Mouse (Mus musculus) frontal cortex, postnatal 10 days (tissue): ENCODE measurements around the gene Hipk3.

Source experiments
- DNase-seq, 2 experiments: peaks; one replicate each; pipeline ENCODE4 v3.0.0; 2022; ENCODE audit warnings: low spot score in 2 of 2, mixed read lengths in 1 of 2

Gene Hipk3

DNA sequence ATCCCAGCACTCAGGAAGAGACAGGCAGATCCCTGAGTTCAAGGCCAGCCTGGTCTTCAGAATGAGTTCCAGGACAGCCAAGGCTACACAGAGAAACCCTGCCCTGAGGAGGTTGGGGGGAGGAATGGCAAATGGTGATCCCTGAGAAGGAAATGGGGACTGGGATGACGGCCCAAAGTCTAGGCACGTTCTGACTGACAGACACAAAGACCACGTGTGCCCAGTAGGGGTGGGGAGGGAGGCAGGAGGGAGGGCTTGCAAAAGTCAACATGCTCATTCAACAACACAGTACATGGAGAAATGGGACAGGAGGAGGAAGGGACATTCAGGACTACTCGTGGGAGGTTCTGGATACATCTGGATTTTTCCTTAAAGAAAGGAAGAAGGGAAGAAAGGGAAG lies 81.8 kb downstream of the Hipk3 start:
- DNase-seq, result no peak

DNA sequence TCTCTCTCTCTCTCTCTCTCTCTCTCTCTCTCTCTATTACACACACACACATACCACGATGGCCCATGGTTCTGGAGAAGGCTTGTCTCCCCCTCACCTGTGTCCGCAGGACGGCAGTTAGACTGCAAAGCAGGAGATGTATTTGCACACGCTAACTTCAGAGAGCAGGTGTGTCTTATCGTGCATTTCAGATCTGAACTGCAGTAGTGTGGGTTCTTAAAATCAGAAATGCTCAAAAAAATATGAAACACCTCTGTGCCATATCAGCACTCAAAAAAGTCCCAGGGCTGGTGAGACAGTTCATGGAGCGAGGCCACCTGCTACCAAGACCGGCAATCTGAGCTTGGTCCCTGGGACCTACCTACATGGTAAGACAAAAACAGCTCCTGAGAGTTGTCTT lies 82.4 kb downstream of the Hipk3 start:
- no peak for DNase-seq

DNA sequence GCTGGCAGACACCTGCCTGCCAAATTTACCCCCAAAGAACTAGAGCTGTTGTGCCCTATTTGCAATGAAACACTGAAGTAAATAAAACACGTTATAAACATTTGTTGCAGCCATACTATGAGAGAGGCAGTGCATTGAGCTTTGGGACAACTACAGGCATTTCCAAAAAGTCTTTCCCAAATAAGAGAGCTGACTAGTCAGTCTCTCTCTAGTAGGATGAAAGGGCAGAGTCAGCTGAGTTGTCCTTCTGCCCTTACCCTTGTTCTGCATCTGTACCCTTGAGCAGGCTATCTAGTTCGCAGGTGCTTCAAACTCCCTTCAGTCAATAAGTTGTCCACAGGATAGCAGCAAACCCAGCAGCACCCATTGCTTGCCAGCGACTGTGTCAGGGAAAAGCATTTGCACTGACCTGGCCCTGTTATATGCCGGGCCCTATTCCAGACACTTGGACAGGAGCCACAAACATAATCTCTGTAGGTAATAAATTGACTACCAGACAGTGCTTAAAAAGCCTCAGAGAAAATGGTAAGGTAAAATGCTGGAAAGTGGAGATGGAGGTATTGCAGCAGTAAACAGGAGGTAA lies 83.2 kb downstream of the Hipk3 start, which contains the start of gene D430041D05Rik:
Gene D430041D05Rik (minus strand): TSS at position 51 of the 583 bp plus-strand sequence.
- no peak for DNase-seq

DNA sequence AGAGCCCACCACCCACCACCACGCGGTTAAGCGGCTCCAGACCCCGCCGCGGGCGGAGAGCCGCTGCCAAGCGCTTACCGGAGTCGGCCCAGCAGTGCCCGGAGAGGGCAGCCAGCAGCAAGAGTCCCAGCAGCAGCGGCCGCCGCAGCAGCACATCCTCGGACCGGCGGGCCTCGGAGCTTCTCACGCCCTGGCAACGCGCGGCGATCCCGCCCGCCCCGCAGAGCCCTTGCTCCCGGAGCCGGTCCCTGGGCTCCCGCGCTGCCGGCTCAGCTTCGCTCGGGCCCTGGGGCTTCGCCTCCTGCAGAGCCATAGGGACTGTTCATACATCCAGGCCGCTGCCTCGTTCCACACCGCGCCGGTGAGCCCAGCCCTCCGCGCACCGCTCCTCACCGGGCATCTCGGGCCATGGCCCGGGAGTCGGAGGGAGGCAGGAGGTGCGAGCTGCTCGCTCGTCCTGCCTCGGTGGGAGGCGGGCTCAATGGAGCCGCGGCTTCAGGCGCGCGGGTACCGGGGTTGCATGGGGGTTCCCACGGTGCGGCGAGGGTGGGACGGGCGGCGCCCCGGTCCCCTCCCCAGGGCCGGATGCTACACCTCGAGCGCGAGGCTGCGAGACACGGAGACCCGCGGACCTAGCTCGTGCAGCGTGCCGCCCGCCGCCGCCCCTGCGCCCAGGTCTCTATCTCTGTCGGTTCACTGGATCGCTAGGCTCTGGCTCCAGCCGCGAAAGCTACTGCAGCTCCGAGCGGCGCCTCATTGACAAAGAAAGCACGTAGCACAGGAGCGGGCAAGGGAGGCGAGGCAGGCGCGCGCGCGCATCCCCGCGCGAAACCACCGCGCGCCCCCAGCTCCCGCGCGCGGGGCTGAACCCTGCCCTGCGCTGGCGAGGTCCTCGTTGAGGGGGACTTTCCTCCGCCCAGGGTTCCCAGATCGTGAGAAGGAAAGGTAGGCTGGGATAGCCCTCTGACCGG lies 84.1 kb downstream of the Hipk3 start:
- peak; percentile 32 to 54 for DNase-seq

DNA sequence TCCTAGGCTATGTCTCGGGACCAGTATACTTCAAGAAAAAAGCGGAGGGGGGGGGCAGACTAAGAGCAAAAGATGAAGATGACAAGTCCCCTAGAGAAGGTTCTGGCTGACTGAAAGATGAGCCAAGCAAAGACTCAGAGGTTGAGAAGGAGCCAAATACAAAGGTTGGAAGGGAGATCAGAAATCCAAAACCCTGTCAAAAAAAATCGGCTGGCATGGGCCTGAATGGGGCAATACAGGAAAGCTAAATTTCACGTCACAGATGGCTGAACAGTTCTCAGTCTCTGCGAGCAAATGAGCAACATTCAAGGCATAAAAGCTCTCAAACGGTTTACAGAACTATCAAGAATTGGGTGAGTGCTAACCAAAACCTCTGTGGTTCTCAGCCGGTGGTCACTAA lies 85.9 kb downstream of the Hipk3 start:
- DNase-seq, result no peak

DNA sequence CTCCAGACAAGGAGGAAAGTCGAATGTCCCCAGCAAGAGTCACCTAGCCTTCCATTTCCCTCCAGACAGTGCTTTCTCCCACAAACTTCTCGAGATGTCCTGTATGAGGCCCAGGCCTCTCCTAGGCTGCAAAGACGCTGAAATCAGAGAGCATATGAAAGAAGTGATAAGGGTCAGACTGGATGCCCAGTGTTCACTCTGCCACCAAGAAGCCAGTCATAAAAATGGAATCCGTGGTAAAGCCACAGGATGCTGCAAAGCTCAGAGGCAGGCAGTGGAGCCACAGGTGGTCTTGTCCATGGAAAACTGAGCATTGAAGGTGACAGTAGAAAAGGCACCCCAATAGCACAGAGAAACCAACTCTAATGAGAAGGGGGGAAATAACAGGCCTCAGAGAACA lies 86.3 kb downstream of the Hipk3 start:
- DNase-seq, result no peak

DNA sequence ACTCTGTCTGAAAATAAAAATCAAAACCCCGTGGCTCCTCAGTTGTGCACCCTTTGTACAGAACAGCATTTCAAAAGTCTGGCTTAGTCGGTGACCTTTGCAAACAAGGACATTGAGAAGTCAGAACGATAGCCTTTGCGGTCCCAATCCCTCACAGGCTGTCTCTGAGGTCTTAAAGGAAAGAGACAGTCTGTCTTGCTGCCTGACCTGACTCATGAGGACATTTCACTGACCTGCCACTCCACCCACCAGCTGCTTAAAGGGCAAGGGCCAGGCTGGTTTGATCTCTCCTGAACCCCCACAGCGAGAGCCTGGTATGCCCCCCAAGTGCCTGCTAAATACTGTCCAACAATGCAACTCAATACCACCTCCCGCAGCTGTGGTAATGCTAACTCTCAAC lies 90.2 kb downstream of the Hipk3 start:
- DNase-seq, result no peak

DNA sequence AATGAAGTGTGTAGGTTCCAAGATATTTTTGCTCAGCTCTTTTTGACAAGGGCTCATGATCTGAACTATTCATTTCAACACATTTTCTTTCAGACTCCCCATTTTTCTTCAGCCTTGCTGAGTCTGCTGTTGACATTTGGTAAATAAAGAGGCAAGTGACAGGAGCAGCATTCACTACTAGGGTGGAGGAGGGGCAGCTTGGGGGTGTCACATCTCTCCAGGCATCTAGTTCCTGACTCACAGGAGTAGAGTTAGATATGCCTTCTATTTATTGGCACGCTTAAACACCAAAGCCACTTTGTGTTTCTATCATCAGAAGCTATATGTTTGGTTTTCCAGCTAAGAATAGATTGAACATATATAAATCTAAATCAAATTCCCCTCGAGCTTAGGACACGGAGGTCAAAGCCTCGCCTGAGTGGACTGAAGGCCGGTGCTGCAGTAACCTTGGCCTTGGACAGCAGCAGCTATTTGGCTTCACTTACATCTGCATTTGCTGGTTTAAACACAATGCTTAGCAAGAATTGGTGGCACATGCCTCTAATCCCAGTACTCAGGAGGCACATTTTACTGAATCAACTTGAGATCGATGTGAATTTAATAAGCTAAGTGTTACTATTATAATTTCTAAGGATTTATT lies 95.5 kb downstream of the Hipk3 start:
- no peak for DNase-seq

DNA sequence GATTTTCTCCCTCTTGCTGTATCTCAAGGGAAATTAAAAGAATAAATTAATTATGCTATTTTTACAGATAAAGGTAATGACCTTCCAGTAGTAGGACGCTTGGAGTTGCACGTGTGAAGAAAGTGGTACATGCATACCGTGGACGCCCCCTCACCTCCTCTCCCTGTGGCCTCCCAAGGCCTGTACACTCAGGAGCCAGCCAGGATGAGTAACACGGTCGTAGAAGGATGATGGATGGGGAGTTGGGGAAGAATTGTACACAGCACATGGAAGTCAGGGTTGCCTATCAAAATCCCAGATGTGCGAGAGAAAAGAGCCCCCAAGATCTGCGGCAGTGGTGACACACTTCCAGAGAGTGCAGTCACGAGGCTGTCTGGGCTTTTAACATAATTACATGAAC lies 98.3 kb downstream of the Hipk3 start:
- DNase-seq, result no peak

DNA sequence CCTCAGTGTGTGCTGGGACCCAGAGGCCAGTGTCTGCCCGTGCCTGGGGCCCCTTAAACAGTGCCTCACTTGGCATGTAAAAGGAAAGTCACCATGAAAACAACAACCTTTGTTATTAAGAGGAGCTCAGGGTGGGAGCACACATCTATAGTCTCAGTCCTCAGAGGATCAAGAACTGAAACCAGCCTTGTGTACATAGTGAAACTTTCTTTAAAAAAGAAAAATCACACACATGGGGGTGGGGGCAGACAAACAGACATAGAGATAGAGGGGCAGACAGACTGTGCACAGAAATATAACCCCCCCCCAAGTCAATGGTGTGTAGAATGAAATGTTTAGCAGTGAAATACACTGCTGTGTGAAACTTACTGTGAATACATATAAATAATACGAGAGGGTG lies 99.5 kb downstream of the Hipk3 start:
- DNase-seq, result no peak

DNA sequence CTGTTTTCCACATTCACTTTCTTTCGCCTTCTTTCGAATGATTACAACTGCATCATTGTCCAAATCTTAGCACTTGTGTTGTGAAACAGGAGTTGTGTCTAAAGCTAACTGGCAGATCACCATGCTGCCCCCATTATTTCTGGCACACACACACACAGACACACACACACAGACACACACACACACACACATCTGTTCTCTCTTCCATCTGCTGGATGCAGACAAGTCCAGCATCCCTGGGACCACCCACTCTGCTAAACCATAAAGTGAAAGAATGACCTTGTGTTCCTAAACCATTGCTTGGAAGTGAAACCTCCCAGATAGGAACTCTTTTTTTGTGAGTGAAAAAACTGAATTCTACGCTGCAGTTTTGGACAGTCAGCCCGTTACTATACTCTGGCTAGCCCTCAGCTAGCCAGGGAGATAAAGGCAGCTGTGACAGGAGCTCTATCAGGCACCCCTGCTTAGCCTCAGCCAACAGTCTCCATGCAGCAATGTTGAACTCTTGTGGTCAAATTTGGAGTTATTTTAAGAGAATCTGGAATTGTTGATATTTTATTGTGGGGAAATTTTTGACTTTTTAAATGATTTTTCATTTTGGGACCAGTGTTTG lies 101.4 kb downstream of the Hipk3 start:
- DNase-seq, result no peak

DNA sequence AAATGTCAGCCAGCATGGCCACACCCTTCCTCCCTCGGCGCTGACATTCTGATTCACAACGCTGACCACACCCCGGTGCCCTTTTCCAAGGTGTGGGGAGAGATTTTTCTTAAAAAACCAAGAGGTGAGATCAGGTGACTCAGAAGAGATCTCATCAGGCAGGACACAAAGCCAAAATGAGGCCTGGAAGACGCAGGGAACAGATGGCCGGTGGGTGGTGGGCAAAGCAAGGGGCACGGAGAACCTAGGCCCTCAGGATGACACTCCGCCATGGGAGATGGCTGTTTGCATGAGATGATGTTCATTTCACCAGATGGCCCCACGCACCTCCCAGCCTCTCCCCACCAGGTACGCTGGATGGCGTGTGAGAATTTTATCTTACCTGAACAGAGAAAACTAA lies 105.0 kb downstream of the Hipk3 start:
- no peak for DNase-seq

DNA sequence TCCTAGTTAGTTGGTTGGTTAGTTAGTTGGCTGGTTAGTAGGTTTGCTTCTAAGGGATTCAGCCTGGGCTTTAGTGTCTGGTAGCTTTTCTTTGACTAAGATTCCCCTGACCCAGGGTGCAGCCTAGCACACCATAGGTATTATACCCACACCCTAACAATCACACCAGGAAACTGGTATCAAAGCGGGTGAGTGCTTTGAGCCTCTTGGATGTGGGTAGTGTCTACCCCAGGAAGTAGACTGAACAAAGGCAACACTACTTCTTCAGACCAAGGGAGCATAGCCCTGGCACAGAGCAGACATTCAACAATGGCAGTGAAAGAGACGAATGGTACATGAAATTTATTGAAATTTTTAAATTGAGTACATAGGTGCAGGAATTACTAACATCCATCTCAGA lies 108.3 kb downstream of the Hipk3 start:
- no peak for DNase-seq

DNA sequence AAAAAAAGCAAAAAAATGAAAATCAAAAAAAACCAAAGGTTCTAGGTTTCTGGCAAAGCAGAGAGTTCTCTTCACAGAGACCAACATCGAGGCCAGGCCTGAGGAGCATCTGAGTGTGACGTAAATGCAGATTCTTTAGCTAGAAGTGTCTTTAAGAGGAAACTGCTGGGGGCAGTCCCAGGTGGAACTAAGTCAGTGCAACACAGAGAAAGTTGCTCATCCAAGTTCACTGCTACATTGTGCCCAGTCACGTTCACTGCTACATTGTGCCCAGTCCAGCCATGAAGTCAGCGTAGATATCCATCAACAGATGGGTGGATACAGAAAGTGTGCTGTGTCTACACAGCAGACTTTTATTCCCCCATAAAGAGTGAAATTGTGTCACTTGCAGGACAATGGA lies 110.7 kb downstream of the Hipk3 start:
- DNase-seq, result no peak

DNA sequence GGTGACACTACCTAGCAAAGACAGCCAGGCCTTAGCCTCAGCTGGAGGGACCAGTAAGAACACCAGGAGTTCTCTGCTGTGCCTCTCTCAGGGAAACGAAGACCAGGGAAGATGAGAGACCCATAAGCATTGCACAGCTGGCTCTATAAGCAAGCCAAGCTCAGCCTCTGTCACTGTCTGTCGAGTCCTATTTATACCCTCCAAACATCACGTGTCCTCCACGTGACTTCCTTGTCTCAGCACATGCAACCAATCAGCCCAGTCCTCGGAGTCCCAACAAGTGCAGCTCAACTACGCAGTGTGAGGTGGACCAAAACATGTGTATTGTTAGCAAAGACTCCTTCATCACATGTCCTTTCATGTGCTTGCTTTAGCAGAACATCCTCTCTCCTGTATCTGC lies 111.4 kb downstream of the Hipk3 start:
- DNase-seq, result no peak

DNA sequence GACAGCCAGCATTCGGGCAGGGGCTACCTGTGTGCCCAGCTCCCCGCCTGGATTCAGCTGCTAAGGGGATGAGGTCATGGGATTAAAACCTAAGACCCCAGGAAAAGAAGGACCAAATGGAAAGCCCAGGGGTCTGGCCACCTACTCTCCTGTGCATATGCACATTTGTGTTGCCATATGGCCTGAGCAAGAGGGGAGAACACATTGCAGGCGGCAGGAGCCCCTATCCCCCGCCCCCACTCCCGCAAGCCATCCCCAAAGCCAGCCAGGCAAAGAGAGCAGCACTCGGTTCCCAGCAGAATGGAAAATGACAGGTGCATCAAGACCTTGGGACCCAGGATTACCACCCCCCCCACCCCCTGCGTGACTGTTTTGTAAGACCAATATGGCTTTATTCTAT lies 114.9 kb downstream of the Hipk3 start:
- DNase-seq, result no peak

DNA sequence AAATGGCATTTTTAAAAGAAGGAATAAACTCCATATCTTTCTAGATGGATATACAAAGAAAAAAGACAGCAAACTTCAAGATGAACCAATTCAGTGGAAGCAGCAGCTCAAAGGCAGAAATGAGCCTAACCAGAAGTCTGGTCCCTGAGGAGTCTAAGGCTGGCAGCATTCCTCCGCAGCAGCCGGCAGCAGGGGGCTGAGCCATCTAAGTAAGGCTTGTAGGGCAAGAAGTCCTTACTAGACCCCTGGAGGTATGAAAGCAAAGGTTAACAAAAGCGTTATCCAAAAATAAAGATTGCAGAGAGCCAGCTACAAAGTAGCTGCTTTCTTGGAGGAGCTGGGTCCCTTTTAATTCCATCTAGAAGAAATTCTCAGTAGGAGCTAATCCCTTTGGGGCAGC lies 115.5 kb downstream of the Hipk3 start:
- no peak for DNase-seq

DNA sequence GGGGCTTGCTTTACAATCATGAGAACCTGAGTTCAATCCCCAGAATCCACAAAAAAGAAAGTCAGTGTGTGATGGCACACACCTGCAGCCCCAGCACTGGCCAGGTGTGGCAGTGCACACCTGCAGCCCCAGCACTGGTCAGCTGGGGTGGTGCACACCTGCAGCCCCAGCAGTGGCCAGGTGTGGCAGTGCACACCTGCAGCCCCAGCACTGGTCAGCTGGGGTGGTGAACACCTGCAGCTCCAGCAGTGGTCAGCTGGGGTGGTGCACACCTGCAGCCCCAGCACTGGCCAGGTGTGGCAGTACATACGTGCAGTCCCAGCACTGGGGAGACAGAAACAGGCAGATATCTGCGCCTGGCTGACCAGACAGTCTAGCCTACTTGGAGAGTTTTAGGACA lies 116.3 kb downstream of the Hipk3 start:
- no peak for DNase-seq
